ENCODE assay signal across 9 mouse cellular contexts in genomic region chr10:29144612-29145405, GRCm38 (mm10). TPM values are rescaled to one million over a fixed set of nuclear protein-coding genes. Genes with fewer than 3 reads are reported as not detected.
DNase-seq lines count a peak whose midpoint lies in the region; ATAC-seq and TF ChIP-seq lines count a peak whose summit lies in the region.
"Had no signal": no experiment of that assay in that cellular context is flagged by ENCODE, and none has a peak within 500 bp of the region (broad histone marks: within the 10 kb centered on the region; RNA-seq: fewer than 3 reads in every experiment).

No protein-coding gene starts in this region.

- intact Hi-C loops in gastrocnemius, postnatal 36 days (cut with DNase I), result no loop called here

- H3K4me2 ChIP-seq in heart, embryonic 11.5 days, result peak overlapping the region; percentile 61; the same call in 1 of the 2 replicates
- peak overlapping the region; percentile 92 for H3K4me2 ChIP-seq in midbrain, embryonic 16.5 days (ENCODE audit: low read length)

- H3K36me3 ChIP-seq in heart, embryonic 11.5 days (ENCODE audit: control insufficient read depth, insufficient read depth, low read length), result no peaks in the 10 kb centered on the region
- peaks cover 11% of the 10 kb centered on the region for H3K36me3 ChIP-seq in hindbrain, embryonic 10.5 days
- no peaks in the 10 kb centered on the region for H3K36me3 ChIP-seq in midbrain, embryonic 16.5 days (ENCODE audit: control insufficient read depth, insufficient read depth, low read length)

- no peak for TF ChIP-seq CTCF in cortical plate, adult 2 months (IDR thresholded peaks at IDR 0.05; ENCODE audit: extremely low read depth, insufficient read depth, low read length)

- peaks cover 5% of the 10 kb centered on the region; the same call in 1 of the 2 replicates for H3K4me1 ChIP-seq in heart, embryonic 11.5 days (ENCODE audit: control insufficient read depth, insufficient read depth, low read length)
- H3K4me1 ChIP-seq in cortical plate, adult 2 months (ENCODE audit: control insufficient read depth, insufficient read depth, low read length), result no peaks in the 10 kb centered on the region
- H3K4me1 ChIP-seq in hindbrain, embryonic 10.5 days (replicated peaks), result peaks cover 47% of the 10 kb centered on the region
- H3K4me1 ChIP-seq in midbrain, embryonic 16.5 days (ENCODE audit: control insufficient read depth, insufficient read depth, low read length), result peaks cover 32% of the 10 kb centered on the region

- WGBS in heart, embryonic 11.5 days (ENCODE audit: insufficient replicate concordance), result 31% methylated on average over 10 of the region's 12 CpGs
- WGBS in hindbrain, embryonic 10.5 days, result 13% methylated on average over 8 of the region's 12 CpGs
- 4% methylated on average over 7 of the region's 12 CpGs for WGBS in midbrain, embryonic 16.5 days

- no peak overlapping the region for H3K27ac ChIP-seq in heart, embryonic 11.5 days (ENCODE audit: low read depth, low read length)
- H3K27ac ChIP-seq in cortical plate, adult 2 months (ENCODE audit: insufficient read depth, low read length), result no peak overlapping the region
- peak overlapping the region; percentile 97 for H3K27ac ChIP-seq in hindbrain, embryonic 10.5 days
- peak overlapping the region; percentile 98 for H3K27ac ChIP-seq in midbrain, embryonic 16.5 days (ENCODE audit: low read length)

- no peak for DNase-seq in heart, adult 11 months
- peak; percentile 5 for DNase-seq in hindbrain, embryonic 10.5 days (ENCODE audit: low spot score)
- DNase-seq in gastrocnemius, postnatal 36 days, result no peak
- no peak for DNase-seq in spleen, adult 12 weeks (ENCODE audit: low spot score)
- DNase-seq: B cell, adult 2 months had no signal

- no peaks in the 10 kb centered on the region for H3K9me3 ChIP-seq in heart, embryonic 11.5 days (replicated peaks; ENCODE audit: control insufficient read depth, low read length)
- no peaks in the 10 kb centered on the region for H3K9me3 ChIP-seq in hindbrain, embryonic 10.5 days
- no peaks in the 10 kb centered on the region for H3K9me3 ChIP-seq in midbrain, embryonic 16.5 days (replicated peaks; ENCODE audit: control insufficient read depth, low read length, poor library complexity, severe bottlenecking)

- H3K9ac ChIP-seq in heart, embryonic 11.5 days (ENCODE audit: low read depth, low read length), result no peak overlapping the region
- peak overlapping the region; percentile 82 for H3K9ac ChIP-seq in midbrain, embryonic 16.5 days (ENCODE audit: low read depth, low read length)

- H3K27me3 ChIP-seq in heart, embryonic 11.5 days (ENCODE audit: control insufficient read depth, insufficient read depth, low read length), result peaks cover 53% of the 10 kb centered on the region
- peaks cover 17% of the 10 kb centered on the region for H3K27me3 ChIP-seq in hindbrain, embryonic 10.5 days (ENCODE audit: insufficient read depth, poor library complexity, severe bottlenecking)
- H3K27me3 ChIP-seq in midbrain, embryonic 16.5 days (ENCODE audit: control insufficient read depth, insufficient read depth, low read depth, low read length), result no peaks in the 10 kb centered on the region

- ATAC-seq in heart, embryonic 11.5 days (replicated peaks; ENCODE audit: insufficient number of reproducible peaks, low FRiP score, low TSS enrichment), result no peak
- ATAC-seq in midbrain, embryonic 16.5 days, result no peak
- ATAC-seq in CD4-positive, CD25-positive, alpha-beta regulatory T cell, adult 4 months, result no peak

- H3K4me3 ChIP-seq in heart, embryonic 11.5 days (ENCODE audit: low read depth, low read length), result no peak overlapping the region
- H3K4me3 ChIP-seq in cortical plate, adult 2 months (ENCODE audit: insufficient read depth, low read length), result peak overlapping the region; percentile 44; the same call in 1 of the 2 replicates
- peak overlapping the region; percentile 74 for H3K4me3 ChIP-seq in hindbrain, embryonic 10.5 days
- H3K4me3 ChIP-seq in midbrain, embryonic 16.5 days (ENCODE audit: low read depth, low read length), result peak overlapping the region; percentile 95

- TF ChIP-seq POLR2A in cortical plate, adult 2 months (IDR thresholded peaks at IDR 0.05; ENCODE audit: extremely low read depth, insufficient read depth, low read length), result no peak

RNA-seq across cellular contexts. Expression of gene Soga3, which starts 1.2 kb away (rescaled TPM):
- polyA plus RNA-seq in heart, embryonic 11.5 days (2014; fragmentation: Nextera tagmentation; extraction: Ambion mirVana), result 0.73 and 1.3 TPM in 2 replicates
- polyA plus RNA-seq in cortical plate, adult 2 months (2012; rRNA removed), result 39.6 and 40.0 TPM in 2 replicates
- 15.3 and 31.6 TPM in 2 replicates for polyA plus RNA-seq in hindbrain, embryonic 10.5 days (2016; fragmentation: Nextera tagmentation; extraction: Ambion mirVana)
- 124 and 138 TPM in 2 replicates for polyA plus RNA-seq in midbrain, embryonic 16.5 days (2015; fragmentation: Nextera tagmentation; extraction: Ambion mirVana)
- not detected for polyA plus RNA-seq in CD4-positive, CD25-positive, alpha-beta regulatory T cell, adult 4 months (2017; shearing (Covaris generic))
- total RNA-seq in gastrocnemius, postnatal 36 days (2021), result not detected

RNA-seq across cellular contexts. Expression of gene Gm49353, which starts 53.9 kb away (rescaled TPM):
- not detected in 2 replicates for polyA plus RNA-seq in heart, embryonic 11.5 days (2014; fragmentation: Nextera tagmentation; extraction: Ambion mirVana)
- polyA plus RNA-seq in cortical plate, adult 2 months (2012; rRNA removed), result 9.5 and 10.1 TPM in 2 replicates
- polyA plus RNA-seq in hindbrain, embryonic 10.5 days (2016; fragmentation: Nextera tagmentation; extraction: Ambion mirVana), result 0.90 and 1.00 TPM in 2 replicates
- polyA plus RNA-seq in midbrain, embryonic 16.5 days (2015; fragmentation: Nextera tagmentation; extraction: Ambion mirVana), result 10.6 and 15.6 TPM in 2 replicates
- polyA plus RNA-seq in CD4-positive, CD25-positive, alpha-beta regulatory T cell, adult 4 months (2017; shearing (Covaris generic)), result not detected
- total RNA-seq in gastrocnemius, postnatal 36 days (2021), result not detected

Comparison
In these comparisons a context has a peak if more than half of its experiments do, and no peak if none do; other contexts are left out.
1. H3K27ac ChIP-seq: peak in hindbrain, embryonic 10.5 days (single experiment) and midbrain, embryonic 16.5 days (single experiment); none in heart, embryonic 11.5 days (single experiment) and cortical plate, adult 2 months (single experiment).